Mouse (Mus musculus): ENCODE data around the gene Sepsecs. TPM values are rescaled to one million over a fixed set of nuclear protein-coding genes. Genes with fewer than 3 reads are reported as not detected.

Sepsecs gene
- total RNA-seq, 4 experiments from 2014 or later, result 5.8 to 6.9 (median 6.3) TPM

DNA sequence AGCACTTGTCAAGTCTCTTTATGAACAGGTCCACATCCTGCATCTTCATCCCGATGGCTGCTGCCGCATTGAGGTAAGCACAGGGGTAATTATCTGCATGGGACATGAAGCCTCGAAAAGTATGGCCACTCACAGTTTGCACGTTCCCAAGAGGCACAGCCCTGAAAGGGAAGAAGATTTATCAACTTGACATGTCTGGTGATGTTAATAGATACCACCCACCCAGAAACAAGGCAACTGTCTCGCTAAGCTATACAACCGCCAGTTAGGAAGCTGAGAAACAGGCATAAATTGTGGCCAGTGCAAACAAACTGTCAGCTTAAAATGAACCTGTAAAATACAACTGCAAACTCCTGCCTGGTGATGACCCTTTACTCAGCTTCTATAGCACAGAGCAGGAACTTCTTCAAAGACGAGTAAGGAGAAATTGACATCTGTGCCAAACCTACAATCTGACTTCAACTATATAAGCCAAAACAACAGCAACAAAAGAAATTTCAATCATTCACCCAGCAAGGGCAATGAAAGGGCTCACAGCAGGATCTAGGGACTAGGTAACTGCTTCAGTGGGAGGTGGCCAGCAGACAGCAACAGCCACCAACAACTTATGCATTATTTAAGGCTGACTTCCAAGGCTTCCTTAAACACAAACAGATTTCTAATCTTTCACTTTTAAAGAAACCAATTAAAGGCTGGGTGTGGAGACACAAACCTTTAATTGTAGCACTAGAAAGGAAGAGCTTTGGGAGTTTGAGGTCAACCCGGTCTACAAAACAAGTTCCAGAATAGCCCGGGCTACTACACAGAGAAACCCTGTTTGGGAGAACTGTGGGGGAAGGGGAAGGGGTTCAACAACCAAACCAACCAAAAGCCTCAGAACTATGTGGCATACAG is 25.3 kb downstream of the Sepsecs start:
- no peak for DNase-seq (ENCODE audit: low spot score in 2 of 2)

DNA sequence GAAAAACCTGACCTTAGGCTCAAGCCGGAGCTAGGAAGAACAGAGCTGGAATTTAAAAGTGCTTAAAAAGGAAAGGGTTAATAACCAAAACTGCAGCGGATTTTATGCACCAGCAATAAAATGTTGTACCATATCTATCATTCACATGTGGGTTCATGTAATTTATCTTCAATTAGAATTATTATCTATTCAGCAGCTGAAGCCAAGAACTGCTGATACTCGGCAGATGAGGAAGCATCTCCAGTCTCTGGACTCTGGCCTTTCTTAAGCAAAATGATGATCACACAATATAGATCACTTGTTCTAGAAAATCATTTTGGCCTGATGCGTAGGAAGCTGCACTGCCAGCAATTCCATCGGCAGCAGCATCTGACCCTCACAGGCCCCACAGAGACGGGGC is 27.8 kb downstream of the Sepsecs start:
- DNase-seq (ENCODE audit: low spot score in 2 of 2), result no peak

DNA sequence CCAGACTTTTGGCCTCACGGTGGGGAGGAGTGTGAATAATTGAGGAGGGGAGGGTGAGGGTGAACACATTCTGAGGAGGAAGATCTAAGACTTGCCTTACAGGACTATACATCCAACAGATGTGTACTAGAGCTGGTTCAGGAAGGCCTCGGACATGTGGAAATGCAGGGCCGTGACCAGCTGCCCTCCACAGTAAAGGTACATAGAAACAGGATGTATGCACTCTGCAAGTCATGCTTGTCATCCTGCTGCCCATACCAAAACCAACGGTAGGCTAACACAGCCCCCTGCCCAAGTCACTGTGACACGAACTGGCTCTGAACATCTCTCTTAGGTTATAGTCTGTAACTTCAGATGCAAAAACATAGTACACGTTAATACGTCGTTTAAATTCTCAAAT is 30.6 kb downstream of the Sepsecs start:
- DNase-seq (ENCODE audit: low spot score in 2 of 2), result no peak

DNA sequence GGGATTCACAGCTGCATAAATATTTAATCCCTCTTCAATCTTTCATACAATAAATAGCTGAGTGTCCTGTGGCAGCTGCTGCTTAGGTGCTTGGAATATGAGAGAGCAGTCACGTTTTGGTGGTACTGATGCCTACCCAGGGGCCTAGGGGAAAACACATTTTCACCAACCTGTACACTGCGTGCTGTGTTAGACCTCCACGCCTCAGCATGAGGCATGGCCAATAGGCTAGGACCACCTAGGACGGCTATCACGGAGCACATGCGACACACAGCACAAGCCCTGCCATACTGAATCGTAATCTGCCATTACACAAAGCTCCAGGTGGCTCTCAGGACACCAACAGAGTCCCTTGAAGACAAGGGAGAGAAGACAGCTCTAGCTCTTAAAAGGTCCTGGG is 31.5 kb downstream of the Sepsecs start:
- DNase-seq (ENCODE audit: low spot score in 2 of 2), result no peak

DNA sequence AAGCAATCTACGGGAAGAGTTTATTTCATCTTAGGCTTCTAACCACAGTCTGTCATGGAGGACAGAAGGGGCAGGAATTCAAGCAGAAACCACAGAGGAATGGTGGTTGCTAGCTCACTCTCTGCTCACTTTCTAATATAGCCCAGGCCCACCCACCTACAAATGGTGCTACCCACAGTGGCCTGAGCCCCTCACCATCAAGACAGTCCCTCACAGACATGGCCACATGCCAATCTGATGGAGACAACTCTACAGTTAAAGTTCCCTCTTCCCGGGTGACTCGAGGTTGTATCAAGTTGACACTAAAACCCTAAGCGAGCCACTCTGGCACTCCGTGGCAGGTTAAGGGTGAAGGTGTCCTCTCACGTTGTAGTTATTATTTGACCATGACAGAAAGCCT is 32.6 kb downstream of the Sepsecs start:
- no peak for DNase-seq (ENCODE audit: low spot score in 2 of 2)

DNA sequence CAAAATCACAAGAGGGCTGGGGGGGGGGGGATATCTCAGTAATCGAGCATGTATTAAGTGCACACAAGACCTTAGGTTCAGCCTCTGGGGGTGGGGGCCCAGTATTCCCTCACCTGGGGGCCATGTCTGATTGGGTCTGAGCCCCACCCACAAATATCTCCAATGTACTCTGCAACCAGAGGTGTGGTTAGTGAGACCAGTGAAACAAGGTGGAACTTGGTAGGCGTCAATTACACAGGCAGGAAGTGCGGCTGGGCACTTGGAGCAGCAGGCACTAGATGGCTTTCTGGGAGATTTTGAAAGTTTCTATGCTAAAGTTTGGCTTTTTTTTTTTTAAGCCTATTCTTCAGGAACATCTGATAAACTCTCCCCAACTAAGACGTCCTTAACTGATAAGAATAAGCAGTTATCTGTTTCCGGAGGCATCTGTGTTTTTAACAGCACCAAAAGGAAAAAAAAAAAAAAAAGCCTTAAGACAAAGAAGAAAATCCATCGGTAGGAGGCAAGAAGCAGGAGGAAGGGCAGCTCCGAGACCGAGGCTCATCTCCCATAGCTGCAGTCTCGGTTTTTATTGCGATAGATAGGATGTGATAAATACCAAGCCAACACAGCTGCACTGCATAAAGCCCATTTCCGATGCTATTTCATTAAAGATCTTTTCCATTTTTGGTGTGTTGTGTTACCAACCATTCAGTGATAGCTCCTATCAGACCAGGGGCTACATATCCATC is 33.3 kb downstream of the Sepsecs start:
- no peak for DNase-seq (ENCODE audit: low spot score in 2 of 2)

DNA sequence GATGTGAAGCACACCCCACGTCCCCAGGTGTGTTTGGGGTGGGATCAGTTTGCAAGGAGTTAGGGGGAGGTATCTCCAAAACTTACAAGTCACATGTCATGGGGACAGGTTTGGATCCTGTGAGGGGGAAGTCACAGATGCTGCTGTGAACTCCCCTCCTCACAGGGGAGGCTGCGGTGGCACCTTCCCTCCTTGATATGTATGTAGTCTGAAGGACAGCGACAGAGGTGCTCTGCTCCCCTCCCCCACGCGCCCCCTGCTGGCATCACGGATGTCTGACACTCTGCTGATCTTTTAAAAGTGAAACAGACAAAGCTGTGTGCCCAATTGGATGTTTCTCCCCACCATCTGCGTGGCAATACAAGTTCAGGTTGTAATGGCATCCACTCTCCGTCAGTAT is 35.5 kb downstream of the Sepsecs start:
- peak; percentile 28 to 39 for DNase-seq (ENCODE audit: low spot score in 2 of 2)

DNA sequence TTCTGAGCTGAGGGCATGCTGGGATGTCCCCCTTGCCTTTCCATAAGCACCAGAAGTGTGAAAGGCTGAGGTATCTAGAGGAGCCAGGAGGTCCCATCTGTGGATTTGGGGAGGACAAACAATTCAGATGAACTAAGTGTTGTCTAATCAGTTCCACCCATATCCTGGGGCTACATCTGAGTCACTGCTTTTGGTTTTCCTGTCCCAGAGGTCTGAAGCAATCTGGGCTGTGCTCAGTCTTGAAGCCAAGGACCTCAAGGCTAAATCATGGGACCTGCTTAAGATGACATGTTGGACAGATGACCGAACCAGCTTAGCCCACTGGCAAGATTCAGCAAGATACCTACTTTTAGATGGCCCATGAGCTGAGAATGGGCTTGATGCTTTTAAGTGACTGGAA is 39.0 kb downstream of the Sepsecs start:
- DNase-seq (ENCODE audit: low spot score in 2 of 2), result no peak

DNA sequence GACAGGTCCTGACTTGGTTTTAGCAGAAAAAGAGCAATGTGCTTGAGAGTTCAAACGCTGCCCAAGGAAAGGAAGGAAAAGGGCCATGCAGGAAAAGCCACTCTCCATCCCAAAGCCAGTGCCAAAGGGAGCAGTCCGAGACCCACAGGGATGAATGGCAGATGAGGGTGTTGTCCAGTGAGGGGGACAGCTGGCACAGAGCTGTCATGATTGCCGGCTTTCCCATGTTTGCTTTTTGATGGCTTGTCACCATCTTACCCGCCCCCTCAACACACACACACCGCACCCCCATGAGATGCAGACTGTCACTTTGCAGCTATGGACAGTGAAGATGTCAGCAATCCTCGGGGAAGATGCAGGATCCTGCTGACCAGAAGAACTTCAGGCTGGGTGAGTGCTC is 40.3 kb downstream of the Sepsecs start:
- DNase-seq (ENCODE audit: low spot score in 2 of 2), result no peak

DNA sequence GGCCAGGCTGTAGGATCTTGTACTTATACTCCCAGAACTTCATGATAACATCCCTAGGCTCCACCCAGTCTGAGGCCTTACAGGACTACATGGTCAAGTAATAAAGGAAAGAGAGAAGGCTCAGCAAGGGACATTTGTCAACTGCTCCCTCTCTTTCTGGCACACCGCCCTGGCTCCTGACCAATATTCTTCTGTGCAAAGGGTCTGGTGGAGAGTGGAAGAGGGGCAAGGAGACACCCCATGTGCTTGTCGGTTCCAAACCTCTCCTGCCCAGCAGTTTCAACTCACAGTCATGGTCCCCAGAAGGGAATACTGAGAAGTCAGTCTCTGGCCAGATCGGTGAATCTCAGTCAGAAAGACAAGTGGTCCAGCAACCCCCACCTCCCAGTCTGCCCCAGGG is 40.7 kb downstream of the Sepsecs start:
- no peak for DNase-seq (ENCODE audit: low spot score in 2 of 2)

DNA sequence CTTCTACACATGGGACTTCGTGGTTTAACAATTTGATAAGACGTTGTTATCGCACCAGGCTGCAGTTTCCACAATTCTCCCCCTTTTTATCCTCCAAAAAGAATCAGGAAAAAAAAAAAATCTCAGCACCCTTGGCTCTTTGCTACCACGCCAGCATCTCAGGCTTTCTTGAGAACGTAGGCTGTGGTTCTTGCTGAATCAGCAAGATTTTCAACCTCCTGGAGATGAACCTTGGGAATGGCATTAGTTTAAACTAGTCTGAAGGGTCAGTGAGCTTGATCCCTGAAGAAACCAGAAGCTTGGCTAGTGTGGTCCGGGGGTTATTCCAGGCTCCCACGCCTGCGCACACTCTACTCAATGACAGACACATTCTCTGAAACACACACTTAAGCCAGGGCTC is 41.8 kb downstream of the Sepsecs start:
- DNase-seq (ENCODE audit: low spot score in 2 of 2), result no peak

DNA sequence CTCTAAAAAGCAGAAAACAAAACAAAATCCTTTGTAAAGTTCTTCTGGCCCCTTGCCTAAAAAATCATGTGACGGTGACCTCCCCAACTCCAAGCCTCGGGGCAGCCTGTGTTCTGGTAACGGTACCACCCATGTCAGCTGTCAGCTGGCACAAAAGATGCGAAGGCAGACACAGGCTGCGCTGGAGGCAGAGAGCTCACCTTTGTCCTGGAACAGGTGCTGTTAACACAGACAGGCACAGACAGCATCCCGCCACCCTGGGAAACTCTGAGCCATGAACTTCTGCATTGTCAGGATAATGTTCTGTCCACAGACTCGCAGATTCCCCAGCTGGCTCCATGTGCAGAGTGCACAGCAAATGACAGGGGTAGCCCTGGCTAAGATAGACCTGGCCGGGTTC is 43.4 kb downstream of the Sepsecs start:
- no peak for DNase-seq (ENCODE audit: low spot score in 2 of 2)

DNA sequence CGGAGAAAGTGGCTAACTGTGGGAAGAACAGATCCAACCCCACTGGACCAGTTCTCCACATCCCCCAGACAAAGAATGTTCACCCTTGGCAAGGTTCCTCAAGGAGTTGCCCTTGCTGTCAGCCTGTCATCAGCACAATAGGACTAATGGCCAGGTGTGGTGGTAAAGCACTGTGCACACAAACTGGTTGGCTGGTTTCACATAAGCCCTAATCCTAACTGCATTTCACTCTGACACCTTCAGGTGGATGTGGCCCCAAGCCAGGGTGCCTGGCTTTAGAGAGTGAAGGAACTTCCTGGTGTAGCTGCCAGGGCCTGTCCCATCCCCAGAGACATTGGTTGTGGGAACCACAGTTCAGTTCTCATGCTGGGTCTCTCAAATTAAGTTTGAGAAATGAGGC is 44.6 kb downstream of the Sepsecs start:
- DNase-seq (ENCODE audit: low spot score in 2 of 2), result no peak

DNA sequence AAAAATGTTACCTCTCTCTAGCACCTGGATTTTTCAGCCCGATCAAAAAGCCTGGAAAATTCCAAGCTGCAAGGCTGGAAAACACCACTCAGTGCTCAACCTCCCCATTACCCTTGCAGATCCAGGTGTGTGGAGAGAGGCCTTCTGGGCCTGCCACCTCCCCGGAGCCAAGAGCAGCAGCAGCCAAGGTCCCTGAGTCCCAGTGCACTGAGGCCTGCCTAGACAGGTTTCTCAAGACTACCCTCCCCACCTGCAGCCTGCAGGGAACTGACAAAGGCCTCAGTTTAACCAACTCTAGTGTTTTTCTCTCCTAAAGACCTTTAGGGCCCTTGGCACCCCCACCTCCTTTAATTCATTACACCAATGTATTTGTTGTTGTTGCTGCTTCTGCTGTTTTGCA is 46.4 kb downstream of the Sepsecs start:
- DNase-seq (ENCODE audit: low spot score in 2 of 2), result no peak

DNA sequence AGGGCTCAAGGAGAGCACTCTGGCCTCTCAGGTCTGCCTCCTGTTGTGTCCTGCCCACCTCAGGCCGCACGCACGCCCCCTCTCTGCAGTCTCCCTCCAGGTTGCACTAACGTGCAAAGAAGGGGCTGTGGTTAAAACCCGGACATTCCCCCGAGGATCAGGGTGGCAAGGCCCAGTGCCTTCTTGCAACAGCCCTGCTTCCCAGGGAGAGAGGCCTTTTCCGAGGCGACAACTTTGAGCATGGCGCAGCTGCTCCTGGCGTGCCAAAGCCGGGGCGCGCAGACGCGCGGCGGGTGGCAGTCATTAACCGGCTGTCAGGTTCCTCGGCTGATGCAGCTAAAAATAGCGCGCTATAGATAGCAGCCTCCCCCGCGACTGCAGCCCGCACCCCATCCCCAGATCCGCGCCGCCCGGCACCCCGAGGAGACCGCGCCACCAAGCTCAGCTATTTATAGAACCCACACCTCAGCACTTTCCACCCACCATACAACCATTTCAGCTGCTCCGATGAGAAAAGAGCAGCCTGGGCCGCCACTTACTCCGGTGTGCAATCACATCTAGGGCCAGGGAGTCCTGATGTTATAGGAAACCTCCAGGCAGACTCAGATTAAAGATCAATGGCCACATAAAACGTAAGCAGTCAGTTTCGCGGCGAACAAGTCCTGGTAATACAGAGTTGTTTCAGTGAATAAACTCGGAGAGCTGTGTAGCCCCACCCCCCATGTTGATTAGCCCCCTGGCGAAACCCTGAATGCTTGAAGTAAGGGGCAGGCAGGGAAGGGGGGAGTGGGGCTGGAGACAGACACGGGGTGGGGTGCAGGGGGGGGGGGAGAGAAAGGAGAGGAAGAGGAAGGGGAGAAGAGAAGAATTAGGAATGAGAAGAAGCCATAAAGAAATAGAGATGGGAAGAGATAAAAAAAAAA is 50.9 kb downstream of the Sepsecs start:
- peak; percentile 67 to 82 for DNase-seq (ENCODE audit: low spot score in 2 of 2)

DNA sequence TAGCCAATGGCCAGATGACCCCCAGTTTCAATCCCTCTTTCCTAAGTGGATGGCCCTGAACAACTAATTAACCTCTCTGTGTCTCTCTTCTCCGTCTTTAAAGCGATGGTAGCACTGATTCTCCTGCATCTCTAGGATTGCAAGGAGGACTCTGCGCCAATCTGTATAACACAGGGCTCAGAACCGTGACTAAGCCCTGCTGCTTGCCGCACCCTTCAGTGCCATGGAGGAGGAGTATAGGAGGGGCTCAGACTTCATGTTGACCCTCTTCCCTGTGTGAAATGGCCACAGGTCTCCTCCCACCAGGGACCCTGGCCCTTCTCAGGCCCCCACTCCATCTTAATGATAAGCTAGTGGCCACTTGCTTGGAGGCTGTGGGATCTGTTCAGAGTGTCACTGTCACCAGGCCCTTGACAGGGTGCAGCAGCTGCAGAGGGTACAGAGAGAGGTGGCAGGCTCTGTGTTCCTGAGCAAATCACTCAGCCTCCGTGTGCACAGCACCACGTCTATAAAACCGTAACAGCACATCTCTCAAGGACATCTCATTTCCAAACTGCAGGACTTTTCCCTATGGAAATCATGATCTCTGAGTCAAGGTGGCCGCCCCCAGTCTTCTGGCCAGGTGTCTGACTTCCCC is 51.7 kb downstream of the Sepsecs start:
- DNase-seq (ENCODE audit: low spot score in 2 of 2), result no peak

DNA sequence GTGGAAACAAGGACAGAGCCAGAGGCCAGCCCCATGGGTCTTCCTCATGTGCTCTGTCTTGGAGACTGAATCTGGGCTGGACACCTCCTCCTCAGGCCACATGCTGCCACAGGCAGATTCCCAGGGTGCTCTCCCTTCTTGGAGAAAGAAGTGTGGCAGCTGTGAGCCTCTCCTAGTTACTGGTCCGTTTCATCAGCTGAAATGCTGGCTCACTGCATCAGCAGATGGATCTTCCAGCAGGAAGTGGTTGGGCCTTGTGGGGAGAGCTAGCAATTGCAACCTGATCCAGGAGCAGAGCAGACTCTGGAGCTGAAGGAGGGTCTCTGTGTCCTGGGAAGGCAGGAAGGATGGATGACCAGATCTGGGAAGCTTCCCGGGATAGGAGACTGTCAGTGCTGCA is 53.0 kb downstream of the Sepsecs start:
- DNase-seq (ENCODE audit: low spot score in 2 of 2), result peak; percentile 66 to 73

DNA sequence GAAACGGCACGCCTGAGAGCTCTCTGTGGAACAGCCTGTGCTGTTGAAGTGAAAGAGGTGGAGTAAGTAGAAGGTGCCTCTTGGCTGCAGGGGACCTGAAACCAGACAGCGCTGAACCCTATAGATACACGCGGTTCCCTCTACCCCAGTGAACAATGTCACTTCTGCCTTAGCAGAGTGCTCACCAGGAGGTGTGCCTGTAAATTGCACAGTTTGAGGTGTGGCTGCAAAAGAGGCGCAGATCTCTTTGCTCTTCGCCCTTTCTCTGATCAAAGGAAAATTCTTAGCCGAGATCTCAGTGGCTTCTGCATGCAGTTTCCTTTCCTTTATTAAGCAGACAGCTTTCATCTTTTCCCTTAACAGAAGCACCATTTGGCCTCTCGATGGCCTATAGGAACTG is 54.1 kb downstream of the Sepsecs start:
- no peak for DNase-seq (ENCODE audit: low spot score in 2 of 2)

DNA sequence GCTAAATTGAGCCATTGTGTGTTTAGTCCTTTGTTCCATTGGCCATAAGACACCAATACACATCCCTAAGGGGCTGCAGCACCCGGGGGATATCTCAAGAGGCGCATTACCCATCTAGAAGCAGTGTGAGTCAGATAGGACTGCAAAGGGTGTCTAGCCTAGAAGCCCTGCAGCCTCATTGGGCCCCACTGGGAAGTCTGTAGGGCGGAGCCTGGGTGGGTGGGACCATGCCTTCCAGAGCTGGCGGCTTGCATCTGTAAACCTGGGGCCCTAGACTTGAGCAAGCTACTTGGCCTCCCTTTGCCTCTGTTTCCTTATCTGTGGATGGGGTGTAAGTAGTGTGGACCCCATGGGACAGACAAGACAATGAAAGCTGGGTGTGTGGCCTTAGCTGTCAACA is 54.8 kb downstream of the Sepsecs start:
- DNase-seq (ENCODE audit: low spot score in 2 of 2), result peak in 1 of 2 experiments; percentile 35

DNA sequence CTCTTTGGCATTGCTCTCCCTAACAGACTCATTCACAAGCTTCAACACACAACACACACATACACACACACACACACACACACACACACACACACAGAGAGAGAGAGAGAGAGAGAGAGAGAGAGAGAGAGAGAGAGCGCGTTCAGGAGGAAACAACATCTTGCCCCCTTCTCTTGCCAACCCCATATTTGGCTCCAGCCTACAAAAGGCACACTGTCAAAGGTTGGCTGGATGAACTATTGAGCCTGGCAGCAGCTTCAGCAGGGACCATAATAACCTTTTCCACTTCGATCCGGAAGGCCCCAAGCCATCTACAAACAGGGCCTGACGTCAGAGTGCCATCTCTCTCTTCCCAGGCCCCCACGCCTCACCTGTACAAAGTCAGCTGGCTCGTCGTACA is 56.7 kb downstream of the Sepsecs start:
- no peak for DNase-seq (ENCODE audit: low spot score in 2 of 2)

DNA sequence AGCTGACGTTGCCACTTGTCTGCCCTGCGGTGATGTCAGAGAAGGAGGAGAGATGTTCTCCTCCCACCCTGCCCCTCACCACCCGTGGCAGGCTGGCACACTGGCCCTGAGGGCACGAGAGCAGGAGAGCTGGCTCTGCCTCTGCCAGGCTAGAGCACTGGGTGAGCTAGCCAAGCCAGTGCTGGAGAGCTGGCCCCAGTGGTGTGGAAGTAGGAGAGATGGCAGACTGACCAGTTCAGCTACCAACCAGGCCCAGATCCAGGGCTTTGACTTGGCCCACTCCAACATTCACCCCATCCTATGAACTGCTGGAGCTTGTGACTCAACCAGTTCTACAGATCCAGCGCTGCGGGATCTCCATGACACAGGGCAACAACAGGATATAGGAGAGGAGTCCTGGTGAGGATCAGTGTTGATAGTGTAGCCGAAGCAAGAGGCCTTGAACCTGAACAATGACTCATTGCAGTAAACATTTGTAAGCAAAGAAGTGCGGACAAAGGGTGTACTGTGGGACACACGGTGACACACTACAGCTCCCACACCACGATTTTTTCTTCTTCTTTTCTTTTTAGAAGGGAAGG is 58.1 kb downstream of the Sepsecs start:
- DNase-seq (ENCODE audit: low spot score in 2 of 2), result no peak
